Mouse (Mus musculus) intestine, embryonic 15.5 days (tissue): ENCODE data around the gene Tff1. TPM values are rescaled to one million over a fixed set of nuclear protein-coding genes. Genes with fewer than 3 reads are reported as not detected.
A peak's percentile ranks its signal among the peaks of the same experiment; 100 is the strongest.

Experiments
- ATAC-seq: fragments of 200-750 bp; cut with Nextera tagmentation; 2 replicates; pipeline ENCODE4 v1.8.0; 2017; ENCODE audit warnings: moderate TSS enrichment, moderate library complexity
- H3K27ac ChIP-seq: fragments of 300-500 bp; sonication (generic); 2 replicates; pipeline ENCODE4 v1.5.1; 2015; ENCODE audit warnings: mild to moderate bottlenecking, inconsistent platforms
- H3K27me3 ChIP-seq: fragments of 300-500 bp; sonication (generic); replicated peaks from 2 replicates; pipeline ENCODE4 v1.6.1; 2015; ENCODE audit warnings: inconsistent platforms
- H3K36me3 ChIP-seq: fragments of 300-500 bp; sonication (generic); 2 replicates; pipeline ENCODE4 v1.6.1; 2015; ENCODE audit warnings: inconsistent platforms
- H3K4me1 ChIP-seq: fragments of 300-500 bp; sonication (generic); replicated peaks from 2 replicates; pipeline ENCODE4 v1.6.1; 2015; ENCODE audit warnings: inconsistent platforms
- H3K4me2 ChIP-seq: fragments of 300-500 bp; sonication (generic); replicated peaks from 2 replicates; pipeline ENCODE4 v1.6.1; 2015; ENCODE audit warnings: mild to moderate bottlenecking, inconsistent platforms
- H3K4me3 ChIP-seq: fragments of 300-500 bp; sonication (generic); replicated peaks from 2 replicates; pipeline ENCODE4 v1.5.1; 2015; ENCODE audit warnings: inconsistent platforms
- H3K9ac ChIP-seq: fragments of 300-500 bp; sonication (generic); 2 replicates; pipeline ENCODE4 v1.6.1; 2015; ENCODE audit warnings: inconsistent platforms
- H3K9me3 ChIP-seq: fragments of 300-500 bp; sonication (generic); 2 replicates; pipeline ENCODE4 v1.6.1; 2016; ENCODE audit warnings: inconsistent platforms
- WGBS: fragments of 180-500 bp; shearing (Covaris S2); methylation state at CpG from one replicate; pipeline ENCODE4 v1.1.7; 2015; 5-methylcytosine and 5-hydroxymethylcytosine counted together
- polyA plus RNA-seq: library from polyadenylated mRNA; unstranded; fragments of >200 nt; fragmentation: Nextera tagmentation; extraction: Ambion mirVana; gene quantifications from 2 replicates; pipeline ENCODE4 v1.2.1, GENCODE M21; 2015

Tff1 gene
- polyA plus RNA-seq, 1 experiment from 2014 or later = 5.8 TPM

DNA sequence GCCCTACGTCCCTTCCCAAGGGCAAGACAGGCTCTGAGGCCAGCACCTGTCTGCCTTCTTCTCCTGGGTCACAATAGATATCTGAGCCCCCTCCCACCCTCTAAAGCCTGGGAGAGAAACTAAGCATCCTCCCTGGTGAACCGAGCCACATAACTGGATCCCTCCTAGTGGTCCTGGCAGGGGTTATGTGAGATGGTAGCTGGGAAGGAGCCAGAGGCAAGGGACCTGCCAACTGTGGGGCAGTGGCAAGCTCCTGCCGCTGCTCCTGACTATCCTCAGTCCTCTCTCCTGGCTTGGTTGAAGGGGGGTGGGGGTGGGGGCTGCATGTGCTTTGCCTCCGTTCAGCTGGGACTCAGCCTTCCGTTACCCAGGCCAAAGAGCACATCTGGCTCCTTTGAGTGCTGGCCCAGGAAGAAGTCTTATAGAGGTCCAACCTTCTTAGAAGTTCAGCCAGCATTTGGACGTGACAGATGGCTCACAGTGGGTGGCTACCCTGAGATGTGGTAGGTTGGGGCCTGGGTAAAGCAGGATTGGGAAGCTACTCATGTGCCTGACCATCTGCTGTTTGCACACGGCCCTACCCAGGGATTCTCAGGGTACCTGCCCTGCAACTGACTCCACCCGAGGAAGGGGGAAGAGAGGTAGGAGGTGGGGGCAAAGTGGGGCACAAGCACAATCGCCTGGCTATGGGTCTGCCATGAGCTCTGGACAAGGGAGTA, 39.4 kb downstream of the Tff1 start:
- no peak overlapping the region for H3K9ac ChIP-seq
- H3K27me3 ChIP-seq = no peaks in the 10 kb centered on the region
- H3K36me3 ChIP-seq = no peaks in the 10 kb centered on the region
- H3K27ac ChIP-seq = no peak overlapping the region
- H3K4me2 ChIP-seq = no peak overlapping the region
- no peaks in the 10 kb centered on the region for H3K9me3 ChIP-seq
- H3K4me1 ChIP-seq = peaks cover 5% of the 10 kb centered on the region; the same call in 1 of the 2 replicates
- no peak overlapping the region for H3K4me3 ChIP-seq
- 49% methylated on average over 9 of the region's 9 CpGs for WGBS
- ATAC-seq = 0 out of 2 replicates have a peak, but pooled peaks have one; percentile 5

DNA sequence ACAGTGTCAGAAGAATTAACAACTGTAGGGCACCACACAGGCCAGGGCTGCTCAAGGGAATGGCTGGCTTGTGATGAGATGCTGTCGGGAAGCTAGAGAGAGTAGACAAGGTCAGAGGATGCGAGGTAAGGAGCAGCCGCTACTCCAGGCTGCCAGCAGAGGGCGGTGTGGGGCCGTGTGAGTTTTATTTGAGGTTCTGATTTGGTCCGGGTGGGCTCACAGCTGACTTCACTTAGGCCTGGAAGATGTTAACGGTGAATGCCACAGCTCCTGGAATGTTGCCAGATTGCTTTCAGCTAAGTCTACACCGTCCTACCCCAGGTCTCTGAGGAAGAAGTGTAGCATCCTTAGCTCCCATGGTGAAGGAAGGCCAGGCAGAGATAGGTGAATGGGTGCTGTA, 43.1 kb downstream of the Tff1 start:
- no peaks in the 10 kb centered on the region for H3K27me3 ChIP-seq
- no peak for ATAC-seq
- H3K4me3 ChIP-seq = no peak overlapping the region
- WGBS = 4% methylated on average over 8 of the region's 8 CpGs
- no peak overlapping the region for H3K9ac ChIP-seq
- no peak overlapping the region for H3K4me2 ChIP-seq
- H3K27ac ChIP-seq = no peak overlapping the region
- no peaks in the 10 kb centered on the region for H3K9me3 ChIP-seq
- H3K4me1 ChIP-seq = no peaks in the 10 kb centered on the region
- no peaks in the 10 kb centered on the region for H3K36me3 ChIP-seq

DNA sequence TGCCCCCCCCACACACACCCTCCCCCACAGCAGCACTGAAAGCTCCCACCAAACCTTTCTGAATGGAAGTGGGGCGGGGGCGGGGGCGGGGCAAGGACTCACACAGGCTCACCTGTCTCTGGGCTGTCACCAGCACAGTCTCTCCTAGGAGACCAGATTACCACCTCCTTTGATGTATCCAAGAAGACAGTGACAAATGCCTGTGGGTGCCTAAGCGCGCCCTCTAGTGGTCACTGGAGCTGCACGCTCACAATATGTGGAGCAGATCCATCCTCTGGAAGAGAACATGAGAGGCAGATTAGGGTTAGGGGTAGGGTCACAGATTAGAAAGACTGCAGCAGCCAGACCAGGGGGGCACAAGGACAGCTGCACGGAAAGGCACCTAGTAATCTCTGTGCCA, 45.6 kb downstream of the Tff1 start:
- Histone ChIP-seq H3K9ac (no peak overlapping the region), H3K27ac (no peak overlapping the region), H3K36me3 (no peaks in the 10 kb centered on the region), H3K4me1 (no peaks in the 10 kb centered on the region), H3K27me3 (no peaks in the 10 kb centered on the region), H3K9me3 (no peaks in the 10 kb centered on the region), H3K4me2 (no peak overlapping the region), H3K4me3 (no peak overlapping the region)
- 8% methylated on average over 7 of the region's 7 CpGs for WGBS
- 0 out of 2 replicates have a peak, but pooled peaks have one; percentile 56 for ATAC-seq

DNA sequence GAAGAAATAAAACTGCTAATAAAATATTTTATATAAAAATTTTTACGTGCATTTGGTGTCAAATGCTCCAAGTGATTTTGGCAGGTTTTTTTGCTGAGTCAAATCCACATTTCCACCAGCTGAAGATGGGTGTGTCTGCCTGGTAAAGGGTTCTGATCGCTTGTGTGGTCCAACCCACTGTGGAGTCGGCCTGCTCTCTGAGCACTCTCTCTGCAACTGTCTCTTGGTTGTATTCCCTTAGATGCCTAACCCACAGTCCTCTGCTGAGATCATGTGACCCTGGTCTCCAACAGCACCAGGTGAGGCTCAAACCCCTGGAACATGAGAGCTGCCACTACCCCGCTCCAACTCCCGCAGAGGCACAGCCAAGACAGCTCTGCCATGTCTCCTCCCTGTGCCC, 47.1 kb downstream of the Tff1 start:
- no peaks in the 10 kb centered on the region for H3K36me3 ChIP-seq
- no peak for ATAC-seq
- H3K9ac ChIP-seq = no peak overlapping the region
- H3K4me3 ChIP-seq = no peak overlapping the region
- no peak overlapping the region for H3K27ac ChIP-seq
- H3K9me3 ChIP-seq = no peaks in the 10 kb centered on the region
- H3K27me3 ChIP-seq = no peaks in the 10 kb centered on the region
- H3K4me1 ChIP-seq = no peaks in the 10 kb centered on the region
- 88% methylated on average over 5 of the region's 5 CpGs for WGBS
- no peak overlapping the region for H3K4me2 ChIP-seq

DNA sequence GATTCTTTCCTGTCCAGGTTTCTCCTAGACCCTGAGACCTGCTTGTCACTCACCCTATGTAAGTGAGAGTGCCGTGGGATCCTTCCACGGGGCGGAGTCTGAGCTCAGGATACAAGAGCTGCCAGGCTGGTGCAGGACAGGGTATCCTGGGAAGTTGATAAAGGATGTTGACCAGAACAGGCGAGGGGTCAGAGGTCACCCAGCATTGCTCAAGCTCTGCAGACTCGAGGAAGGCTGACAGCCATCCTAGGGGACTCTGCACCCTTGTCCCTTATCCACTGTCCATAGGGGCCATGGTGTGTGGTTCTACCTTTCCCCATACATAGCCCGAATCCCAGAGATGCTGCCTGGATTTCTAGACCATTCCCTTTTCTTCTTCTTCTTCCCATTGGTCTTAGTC, 49.0 kb downstream of the Tff1 start:
- Histone ChIP-seq H3K27ac (no peak overlapping the region), H3K4me1 (no peaks in the 10 kb centered on the region), H3K27me3 (no peaks in the 10 kb centered on the region), H3K4me3 (no peak overlapping the region), H3K9ac (no peak overlapping the region), H3K4me2 (no peak overlapping the region), H3K36me3 (no peaks in the 10 kb centered on the region), H3K9me3 (no peaks in the 10 kb centered on the region)
- ATAC-seq = 0 out of 2 replicates have a peak, but pooled peaks have one; percentile 23
- 44% methylated on average over 6 of the region's 6 CpGs for WGBS

DNA sequence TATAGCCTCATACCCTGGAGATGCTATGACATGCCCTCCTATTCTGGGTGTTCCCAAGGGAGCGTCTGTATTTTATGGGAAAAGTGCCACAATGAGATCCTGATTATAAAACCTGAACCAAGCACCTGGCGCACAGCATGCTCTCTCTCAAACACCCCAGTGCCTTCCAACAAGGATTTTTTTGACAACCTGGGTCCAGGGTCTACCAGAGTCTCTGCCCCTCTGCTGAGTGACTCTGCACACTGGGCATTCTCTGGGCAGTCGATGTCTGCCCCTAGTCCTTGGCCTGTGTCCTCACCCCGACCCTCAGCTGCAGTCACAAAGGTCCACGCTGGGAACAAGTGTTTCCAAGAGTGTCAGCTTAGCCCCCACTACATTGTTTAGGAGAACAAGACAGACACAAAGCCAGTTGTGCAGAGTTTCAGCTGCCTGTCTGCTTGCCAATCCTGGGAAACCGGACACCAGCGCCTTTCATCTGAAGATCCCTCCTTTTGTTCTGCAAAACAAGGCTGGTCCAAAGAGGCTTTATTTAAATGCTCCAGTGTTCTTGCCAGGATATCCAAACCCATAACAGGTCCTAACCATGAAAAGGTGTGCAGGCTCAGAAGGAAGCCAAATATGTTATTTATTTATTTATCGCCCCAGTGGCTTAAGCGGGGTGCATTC, 51.8 kb downstream of the Tff1 start:
- H3K27me3 ChIP-seq = no peaks in the 10 kb centered on the region
- no peaks in the 10 kb centered on the region for H3K9me3 ChIP-seq
- no peaks in the 10 kb centered on the region for H3K4me1 ChIP-seq
- no peak overlapping the region for H3K27ac ChIP-seq
- no peak for ATAC-seq
- 71% methylated on average over 9 of the region's 9 CpGs for WGBS
- no peak overlapping the region for H3K9ac ChIP-seq
- no peaks in the 10 kb centered on the region for H3K36me3 ChIP-seq
- no peak overlapping the region for H3K4me2 ChIP-seq
- no peak overlapping the region for H3K4me3 ChIP-seq

Other genes starting within 250 kb of the Tff1 start
- 0.06 TPM in 1 of 2 replicates, not detected in the other for gene Umodl1, start 210.6 kb downstream of the Tff1 start, polyA plus RNA-seq
- gene Abcg1, start 107.6 kb downstream of the Tff1 start, polyA plus RNA-seq = 5.8 and 6.2 TPM in 2 replicates
- gene Tff3, start 35.6 kb downstream of the Tff1 start, polyA plus RNA-seq = 710 and 905 TPM in 2 replicates
- 2.5 and 7.8 TPM in 2 replicates for gene Tff2, start 21.0 kb downstream of the Tff1 start, polyA plus RNA-seq
- gene Tmprss3, start 33.7 kb upstream of the Tff1 start, polyA plus RNA-seq = 0.06 TPM in 1 of 2 replicates, not detected in the other
- gene Ubash3a, start 42.6 kb upstream of the Tff1 start, polyA plus RNA-seq = 0.20 and 0.21 TPM in 2 replicates
- gene Rsph1, start 112.1 kb upstream of the Tff1 start, polyA plus RNA-seq = 1.1 and 1.3 TPM in 2 replicates
- 18.4 and 22.7 TPM in 2 replicates for gene Slc37a1, start 121.5 kb upstream of the Tff1 start, polyA plus RNA-seq
- gene Pde9a, start 220.9 kb upstream of the Tff1 start, polyA plus RNA-seq = 52.0 and 55.3 TPM in 2 replicates